Mouse (Mus musculus) forebrain, embryonic 12.5 days (tissue): ENCODE data around the gene Pak2. TPM values are rescaled to one million over a fixed set of nuclear protein-coding genes. Genes with fewer than 3 reads are reported as not detected.

Experiments used
- ATAC-seq: fragments of 200-750 bp; cut with Nextera tagmentation; 2 replicates; pipeline ENCODE4 v1.8.0; 2017; ENCODE audit warnings: moderate TSS enrichment; ENCODE audit not compliant: low FRiP score
- H3K27ac ChIP-seq: fragments of 300-500 bp; sonication (generic); 2 replicates; pipeline ENCODE4 v1.5.1; 2016; ENCODE audit warnings: mild to moderate bottlenecking
- H3K27me3 ChIP-seq: fragments of 300-500 bp; sonication (generic); 2 replicates; pipeline ENCODE4 v1.6.1; 2016; ENCODE audit warnings: mild to moderate bottlenecking
- H3K36me3 ChIP-seq: fragments of 300-500 bp; sonication (generic); replicated peaks from 2 replicates; pipeline ENCODE4 v1.6.1; 2016; ENCODE audit warnings: mild to moderate bottlenecking
- H3K4me1 ChIP-seq: fragments of 300-500 bp; sonication (generic); 2 replicates; pipeline ENCODE4 v1.6.1; 2016
- H3K4me2 ChIP-seq: fragments of 300-500 bp; sonication (generic); 2 replicates; pipeline ENCODE4 v1.6.1; 2016; ENCODE audit warnings: mild to moderate bottlenecking, moderate library complexity
- H3K4me3 ChIP-seq: fragments of 300-500 bp; sonication (generic); replicated peaks from 2 replicates; pipeline ENCODE4 v1.5.1; 2016; ENCODE audit warnings: mild to moderate bottlenecking
- H3K9ac ChIP-seq: fragments of 300-500 bp; sonication (generic); 2 replicates; pipeline ENCODE4 v1.6.1; 2016; ENCODE audit warnings: mild to moderate bottlenecking
- H3K9me3 ChIP-seq: fragments of 300-500 bp; sonication (generic); 2 replicates; pipeline ENCODE4 v1.6.1; 2016
- WGBS: fragments of 180-500 bp; shearing (Covaris S2); methylation state at CpG from one replicate; pipeline ENCODE4 v1.1.7; 2016; 5-methylcytosine and 5-hydroxymethylcytosine counted together
- polyA plus RNA-seq: library from polyadenylated mRNA; unstranded; fragments of >200 nt; fragmentation: Nextera tagmentation; extraction: Ambion mirVana; gene quantifications from 2 replicates; pipeline ENCODE4 v1.2.1, GENCODE M21; 2016

Gene Pak2
- polyA plus RNA-seq, 1 experiment from 2014 or later = 57.1 TPM

DNA sequence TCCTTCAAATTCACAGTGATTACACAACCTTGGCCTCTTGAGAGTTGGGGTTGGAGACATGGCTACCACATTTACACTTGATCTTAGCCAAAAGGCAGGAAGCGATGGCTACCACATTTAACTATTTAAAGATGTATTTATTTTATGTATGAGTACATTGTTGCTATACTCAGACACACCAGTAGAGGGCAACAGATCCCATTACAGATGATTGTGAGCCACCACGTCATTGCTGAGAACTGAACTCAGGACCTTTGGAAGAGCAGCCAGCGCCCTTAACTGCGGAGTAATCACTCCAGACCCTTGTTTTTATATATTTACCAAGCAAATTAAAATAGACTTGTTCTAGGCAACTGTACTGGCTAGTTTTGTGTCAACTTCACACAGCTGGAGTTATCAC is 36.8 kb downstream of the Pak2 start:
- Histone ChIP-seq H3K4me2 (no peak overlapping the region), H3K4me1 (no peaks in the 10 kb centered on the region), H3K36me3 (peaks cover 69% of the 10 kb centered on the region), H3K9ac (no peak overlapping the region), H3K27ac (no peak overlapping the region), H3K4me3 (no peak overlapping the region), H3K27me3 (no peaks in the 10 kb centered on the region), H3K9me3 (no peaks in the 10 kb centered on the region)
- 90% methylated on average over 4 of the region's 4 CpGs for WGBS
- ATAC-seq = no peak

DNA sequence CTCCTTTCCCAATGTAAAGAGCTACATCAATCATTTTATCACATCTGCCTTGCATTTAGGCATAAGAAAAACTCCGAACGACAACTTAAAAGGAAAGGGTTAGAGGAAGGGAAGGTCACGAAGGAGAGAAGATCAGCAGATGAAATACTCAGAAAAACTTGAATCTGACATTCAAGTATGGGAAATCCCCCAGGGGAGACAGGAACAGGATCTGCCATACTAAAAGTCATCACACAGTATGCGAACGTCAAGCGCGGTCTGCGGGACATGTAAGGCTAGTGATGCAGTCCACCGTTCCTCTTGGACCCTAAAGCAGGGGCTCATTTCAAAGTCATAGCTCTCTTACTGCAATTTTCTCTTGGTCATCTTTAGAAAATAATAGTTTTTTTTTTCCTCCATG is 59.5 kb downstream of the Pak2 start:
- no peak overlapping the region for H3K4me3 ChIP-seq
- H3K9ac ChIP-seq = no peak overlapping the region
- H3K27me3 ChIP-seq = no peaks in the 10 kb centered on the region
- H3K4me1 ChIP-seq = no peaks in the 10 kb centered on the region
- no peaks in the 10 kb centered on the region for H3K9me3 ChIP-seq
- no peak for ATAC-seq
- no peak overlapping the region for H3K4me2 ChIP-seq
- no peak overlapping the region for H3K27ac ChIP-seq
- H3K36me3 ChIP-seq = peaks cover 66% of the 10 kb centered on the region
- WGBS = 93% methylated on average over 9 of the region's 9 CpGs

DNA sequence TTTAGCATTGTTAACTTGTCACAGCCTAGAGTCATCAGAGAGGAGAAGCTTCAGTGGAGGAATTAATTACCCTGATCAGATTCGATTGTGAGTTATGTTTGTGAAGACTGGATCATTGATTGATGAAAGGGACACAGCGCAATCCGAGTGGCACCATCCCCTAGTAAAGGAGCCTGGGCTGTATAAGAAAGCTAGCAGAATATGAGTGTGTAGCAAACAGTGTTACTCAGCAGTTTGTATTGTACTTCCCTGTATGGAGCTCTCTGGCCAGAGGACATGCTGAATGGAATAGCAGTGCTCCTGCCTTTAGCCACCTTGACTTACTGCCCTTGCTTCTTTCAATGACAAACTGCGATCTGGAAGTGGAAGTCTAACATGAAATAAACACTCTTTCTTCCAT is 68.8 kb downstream of the Pak2 start:
- no peaks in the 10 kb centered on the region for H3K4me1 ChIP-seq
- peaks cover 7% of the 10 kb centered on the region for H3K36me3 ChIP-seq
- no peak for ATAC-seq
- no peak overlapping the region for H3K4me2 ChIP-seq
- no peaks in the 10 kb centered on the region for H3K9me3 ChIP-seq
- no peak overlapping the region for H3K27ac ChIP-seq
- 86% methylated on average over 4 of the region's 4 CpGs for WGBS
- H3K4me3 ChIP-seq = no peak overlapping the region
- H3K9ac ChIP-seq = no peak overlapping the region
- H3K27me3 ChIP-seq = no peaks in the 10 kb centered on the region

DNA sequence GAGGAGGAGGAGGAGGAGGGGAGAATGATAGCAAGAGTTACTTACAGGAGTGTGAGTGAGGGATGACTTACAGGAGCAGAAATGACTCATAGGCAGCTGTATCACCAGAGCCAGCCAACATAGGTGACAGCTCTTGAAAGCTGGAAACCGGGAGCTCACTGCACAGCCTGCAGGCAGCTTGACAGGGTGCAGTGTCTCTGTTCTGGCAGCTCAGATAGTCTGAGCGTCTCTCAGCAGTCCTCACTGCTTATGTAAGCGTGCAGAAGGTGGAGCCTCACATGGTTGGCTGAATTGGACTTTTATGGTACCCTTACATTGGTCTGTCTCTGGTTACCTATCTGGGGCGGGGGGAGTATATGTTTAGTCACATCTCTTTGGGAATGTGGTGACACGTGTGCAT is 69.2 kb downstream of the Pak2 start:
- Histone ChIP-seq H3K4me1 (no peaks in the 10 kb centered on the region), H3K9ac (no peak overlapping the region), H3K4me2 (no peak overlapping the region), H3K9me3 (no peaks in the 10 kb centered on the region), H3K27ac (no peak overlapping the region), H3K4me3 (no peak overlapping the region), H3K27me3 (no peaks in the 10 kb centered on the region), H3K36me3 (peaks cover 5% of the 10 kb centered on the region)
- no peak for ATAC-seq
- WGBS = 50% methylated on average over 5 of the region's 5 CpGs

DNA sequence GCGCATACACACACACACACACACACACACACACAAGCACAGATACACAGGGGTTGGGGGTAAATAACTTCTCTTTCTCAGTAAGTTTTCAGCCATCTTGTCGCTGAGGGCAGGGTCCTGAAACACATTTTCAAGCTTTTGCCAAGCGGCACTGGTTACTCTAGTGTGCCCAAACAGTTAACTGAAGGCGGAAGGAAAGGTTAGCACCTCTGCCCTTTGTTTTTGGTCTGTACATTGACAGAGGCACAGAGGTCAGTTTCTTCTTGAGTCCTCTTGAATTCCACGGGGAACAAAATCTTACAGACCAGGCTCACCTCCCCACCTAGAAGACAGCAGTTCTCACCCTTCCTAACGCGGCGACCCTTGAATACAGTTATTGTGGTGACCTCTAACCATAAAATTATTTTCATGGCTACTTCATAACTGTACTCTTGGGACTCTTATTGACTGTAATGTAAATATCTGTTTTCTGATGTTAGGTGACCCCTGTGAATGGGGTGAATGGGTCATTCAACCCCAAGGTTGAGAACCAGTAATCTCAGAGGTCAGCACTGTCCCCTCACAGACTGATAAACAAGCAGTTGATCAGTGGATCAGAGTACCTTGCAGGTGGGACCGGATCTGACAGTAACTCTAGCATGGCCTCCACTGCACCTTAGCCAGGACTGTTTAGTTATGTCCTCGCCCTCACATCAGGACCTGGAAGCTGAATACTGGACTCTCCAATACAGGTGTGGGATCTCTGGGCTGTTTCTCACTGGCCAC is 70.4 kb downstream of the Pak2 start:
- H3K9ac ChIP-seq = no peak overlapping the region
- peaks cover under 1% of the 10 kb centered on the region; the same call in 1 of the 2 replicates for H3K4me1 ChIP-seq
- H3K9me3 ChIP-seq = no peaks in the 10 kb centered on the region
- no peak for ATAC-seq
- no peak overlapping the region for H3K4me3 ChIP-seq
- no peak overlapping the region for H3K4me2 ChIP-seq
- no peaks in the 10 kb centered on the region for H3K27me3 ChIP-seq
- H3K27ac ChIP-seq = no peak overlapping the region
- 76% methylated on average over 10 of the region's 10 CpGs for WGBS
- peaks cover 5% of the 10 kb centered on the region for H3K36me3 ChIP-seq

DNA sequence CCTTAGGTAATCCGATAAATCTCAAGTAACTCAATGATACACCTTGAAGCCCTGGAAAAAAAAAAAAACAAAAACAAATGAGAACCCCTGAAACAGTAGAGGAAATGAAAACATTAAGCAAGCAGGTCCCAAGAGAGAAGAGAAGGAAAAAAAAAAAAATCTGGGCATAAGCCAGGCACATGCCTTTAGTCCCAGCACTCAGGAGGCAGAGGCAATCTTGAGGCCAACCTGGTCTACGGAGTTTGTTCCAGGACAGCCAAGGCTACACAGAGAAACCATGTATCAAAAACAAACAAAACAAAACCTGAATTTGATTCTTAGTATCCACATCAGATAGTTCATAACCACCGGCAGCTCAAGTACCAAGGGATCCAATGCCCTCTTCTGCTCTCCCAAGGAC is 74.4 kb downstream of the Pak2 start:
- no peak overlapping the region for H3K9ac ChIP-seq
- 96% methylated on average over 3 of the region's 3 CpGs for WGBS
- ATAC-seq = no peak
- H3K27ac ChIP-seq = no peak overlapping the region
- H3K27me3 ChIP-seq = no peaks in the 10 kb centered on the region
- no peak overlapping the region for H3K4me2 ChIP-seq
- peaks cover 19% of the 10 kb centered on the region for H3K4me1 ChIP-seq
- no peak overlapping the region for H3K4me3 ChIP-seq
- no peaks in the 10 kb centered on the region for H3K9me3 ChIP-seq
- no peaks in the 10 kb centered on the region for H3K36me3 ChIP-seq

DNA sequence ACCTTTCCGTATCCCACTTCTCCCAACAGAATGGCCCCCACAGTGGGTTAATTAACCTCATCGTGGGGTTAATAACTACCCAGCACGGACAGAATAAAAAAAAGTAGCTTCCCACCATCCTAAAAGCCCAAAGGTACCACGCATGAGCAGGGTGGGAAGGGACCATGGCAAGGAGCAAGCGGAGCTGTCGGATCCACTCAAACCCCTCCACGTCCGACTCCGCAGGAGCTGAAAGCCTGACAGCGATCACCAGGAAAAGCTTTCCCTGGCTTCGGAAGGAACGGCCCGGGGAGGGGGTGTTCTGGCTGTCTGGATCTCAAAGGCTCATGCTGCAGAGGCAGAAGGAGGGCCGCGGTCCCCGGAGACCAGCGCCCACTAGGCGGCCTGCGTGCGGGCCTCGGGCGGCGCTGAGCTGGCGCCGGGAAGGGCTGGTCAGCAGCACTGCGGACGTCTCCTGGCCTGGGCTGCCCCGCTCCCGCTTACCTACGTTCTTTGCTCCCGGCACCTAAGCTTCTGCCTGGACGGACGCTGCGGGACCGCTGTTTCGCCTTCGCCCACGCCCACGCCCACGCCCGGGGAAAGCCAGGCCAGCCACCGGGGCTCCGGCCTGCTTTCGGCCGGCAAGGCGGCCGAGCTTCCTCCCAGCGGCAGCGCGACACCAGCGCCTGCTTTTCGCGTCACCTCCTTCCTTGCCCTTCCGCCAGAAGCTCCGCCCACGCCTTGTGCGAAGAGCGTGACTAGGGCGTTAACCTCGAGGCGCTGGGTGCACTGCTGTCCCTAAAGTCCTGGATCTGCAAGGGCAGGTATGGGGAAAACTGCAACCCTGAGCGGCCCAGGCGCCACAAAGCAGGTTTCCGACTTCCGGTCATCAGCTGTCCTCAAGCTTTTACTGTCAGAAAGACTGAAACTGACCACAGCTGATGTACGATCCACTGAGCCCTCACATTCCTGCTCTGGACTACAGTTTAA is 76.3 kb downstream of the Pak2 start, which contains the start of gene Senp5:
Gene Senp5 (minus strand): TSS at position 779 of the 969 bp plus-strand sequence.
- WGBS = 2% methylated on average over 66 of the region's 66 CpGs
- H3K27ac ChIP-seq = peak within 1 kb of the TSS; percentile 76
- H3K9ac ChIP-seq = peak within 1 kb of the TSS; percentile 94
- H3K4me2 ChIP-seq = peak within 1 kb of the TSS; percentile 90
- H3K9me3 ChIP-seq = no peaks in the 10 kb centered on the region
- H3K36me3 ChIP-seq = no peaks in the 10 kb centered on the region
- ATAC-seq = peak; percentile 96
- H3K4me3 ChIP-seq = peak within 1 kb of the TSS; percentile 96
- H3K4me1 ChIP-seq = peaks cover 19% of the 10 kb centered on the region
- no peaks in the 10 kb centered on the region for H3K27me3 ChIP-seq

DNA sequence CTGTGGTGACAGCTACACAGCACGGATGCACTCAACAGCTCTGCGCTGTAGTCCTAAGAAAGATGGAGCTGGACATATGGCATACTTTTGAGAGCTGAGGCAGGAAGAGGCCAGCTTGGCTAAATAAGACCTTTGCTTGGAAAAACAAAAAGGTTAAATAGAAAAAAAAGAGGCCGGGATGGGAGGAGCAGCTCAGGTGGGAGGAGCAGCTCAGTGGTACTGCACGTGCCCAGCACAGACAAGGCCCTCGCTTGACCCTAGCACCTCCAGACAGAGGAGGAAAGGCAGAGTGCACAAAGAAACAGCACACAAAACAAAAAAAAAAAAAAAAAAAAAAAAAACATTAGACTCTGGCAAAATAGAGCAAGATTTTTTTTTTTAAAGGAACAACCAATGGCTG is 82.8 kb downstream of the Pak2 start:
- H3K9ac ChIP-seq = no peak overlapping the region
- H3K27me3 ChIP-seq = no peaks in the 10 kb centered on the region
- no peak for ATAC-seq
- H3K36me3 ChIP-seq = peaks cover 18% of the 10 kb centered on the region
- H3K27ac ChIP-seq = no peak overlapping the region
- no peaks in the 10 kb centered on the region for H3K9me3 ChIP-seq
- no peak overlapping the region for H3K4me3 ChIP-seq
- no peak overlapping the region for H3K4me2 ChIP-seq
- 81% methylated on average over 5 of the region's 5 CpGs for WGBS
- peaks cover 4% of the 10 kb centered on the region for H3K4me1 ChIP-seq

DNA sequence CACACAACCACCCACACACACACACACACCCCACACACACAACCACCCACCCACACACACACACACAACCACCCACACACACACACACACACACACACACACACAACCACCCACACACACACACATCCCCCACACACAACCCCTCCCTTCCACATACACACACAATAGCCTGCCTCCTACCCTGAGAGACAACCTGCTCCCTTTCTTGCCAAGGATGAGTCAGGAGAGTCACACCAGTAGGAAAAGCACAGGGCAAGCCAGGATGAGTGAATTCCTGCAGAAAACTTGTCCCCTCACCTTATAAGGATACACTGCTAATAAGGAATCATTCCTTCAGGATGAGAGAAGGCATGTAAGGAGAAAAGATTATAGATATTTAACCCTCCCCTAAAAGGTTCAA is 85.2 kb downstream of the Pak2 start:
- Histone ChIP-seq H3K9me3 (no peaks in the 10 kb centered on the region), H3K27me3 (no peaks in the 10 kb centered on the region), H3K4me1 (no peaks in the 10 kb centered on the region), H3K9ac (no peak overlapping the region), H3K4me2 (no peak overlapping the region), H3K27ac (no peak overlapping the region), H3K36me3 (peaks cover 30% of the 10 kb centered on the region), H3K4me3 (no peak overlapping the region)
- no peak for ATAC-seq

DNA sequence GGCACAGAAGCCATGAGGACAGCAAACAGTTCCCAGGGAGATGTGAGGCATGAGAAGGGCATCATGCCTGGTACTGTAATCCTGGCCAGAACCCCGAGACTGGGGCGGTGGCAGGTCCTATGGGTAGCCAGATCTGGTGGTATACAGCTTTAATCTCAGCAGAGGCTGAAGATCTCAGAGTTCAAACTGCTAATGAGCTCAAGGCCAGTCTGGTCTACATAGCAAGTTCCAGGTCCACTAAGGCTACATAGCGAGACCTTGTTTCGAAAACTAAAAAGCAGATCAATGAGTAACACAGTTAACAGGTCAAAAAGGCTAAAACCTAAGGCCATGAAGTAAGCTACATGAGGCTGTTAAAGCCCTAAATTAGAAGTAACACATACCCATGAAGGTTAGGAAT is 85.9 kb downstream of the Pak2 start:
- WGBS = 94% methylated on average over 4 of the region's 4 CpGs
- Histone ChIP-seq H3K27ac (no peak overlapping the region), H3K27me3 (no peaks in the 10 kb centered on the region), H3K4me1 (no peaks in the 10 kb centered on the region), H3K9me3 (no peaks in the 10 kb centered on the region), H3K4me2 (no peak overlapping the region), H3K9ac (no peak overlapping the region), H3K4me3 (no peak overlapping the region), H3K36me3 (peaks cover 35% of the 10 kb centered on the region)
- ATAC-seq = no peak

DNA sequence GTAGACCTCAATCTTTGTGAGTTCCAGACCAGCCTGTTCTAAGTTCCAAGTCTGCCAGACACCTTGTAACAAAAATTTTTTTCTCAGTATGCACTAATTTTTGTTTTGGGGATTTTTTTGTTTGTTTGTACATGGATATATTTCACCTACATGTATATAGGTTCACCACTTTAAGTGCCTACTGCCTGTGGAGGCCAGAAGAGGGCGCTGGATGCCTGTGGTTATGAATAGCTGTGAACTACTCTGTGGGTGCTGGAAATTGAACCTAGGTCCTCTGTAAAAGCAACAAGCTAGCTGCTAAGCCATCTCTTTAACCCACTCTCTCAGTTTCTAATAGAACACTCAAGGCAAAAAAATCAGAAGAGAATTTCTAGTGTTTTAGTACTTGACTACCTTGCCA is 87.1 kb downstream of the Pak2 start:
- Histone ChIP-seq H3K9me3 (no peaks in the 10 kb centered on the region), H3K9ac (no peak overlapping the region), H3K36me3 (peaks cover 42% of the 10 kb centered on the region), H3K27ac (no peak overlapping the region), H3K4me1 (no peaks in the 10 kb centered on the region), H3K4me2 (no peak overlapping the region), H3K27me3 (no peaks in the 10 kb centered on the region), H3K4me3 (no peak overlapping the region)
- WGBS = 54% methylated on average over 1 of the region's 1 CpGs
- no peak for ATAC-seq

DNA sequence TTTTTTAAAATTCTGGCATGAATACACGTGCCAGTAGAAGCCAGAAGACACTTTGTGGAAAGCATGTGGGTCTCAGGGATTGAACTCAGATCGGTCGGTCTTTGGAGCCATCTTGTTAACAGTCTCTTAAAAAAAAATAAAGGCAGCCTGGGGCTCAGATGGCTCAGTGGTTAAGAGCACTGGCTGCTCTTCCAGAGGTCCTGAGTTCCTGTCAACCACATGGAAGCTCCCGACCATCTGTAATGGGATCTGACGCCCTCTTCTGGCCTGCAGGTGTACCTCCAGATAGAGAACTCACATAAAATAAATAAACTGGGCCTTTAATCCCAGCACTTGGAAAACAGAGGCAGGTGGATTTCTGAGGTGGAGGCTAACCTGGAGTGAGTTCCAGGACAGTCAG is 98.2 kb downstream of the Pak2 start:
- 79% methylated on average over 5 of the region's 5 CpGs for WGBS
- Histone ChIP-seq H3K27ac (no peak overlapping the region), H3K27me3 (no peaks in the 10 kb centered on the region), H3K4me2 (no peak overlapping the region), H3K9me3 (no peaks in the 10 kb centered on the region), H3K36me3 (peaks cover 43% of the 10 kb centered on the region), H3K9ac (no peak overlapping the region), H3K4me3 (no peak overlapping the region), H3K4me1 (no peaks in the 10 kb centered on the region)
- no peak for ATAC-seq
